Mouse (Mus musculus) right cerebral cortex, postnatal 4 days (tissue): Measurements from ENCODE around the gene Kif18b.

ENCODE experiments used
- DNase-seq: peaks from one replicate; pipeline ENCODE4 v3.0.0-alpha.2; 2022

Kif18b gene

GRCm38 (mm10) chr11:102937529-102938182 lies 12.7 kb upstream of the Kif18b start:
- DNase-seq, result no peak

- DNase-seq, result no peak
Observed at GRCm38 (mm10) chr11:102936272-102936671, 11.3 kb upstream of the Kif18b start.

- no peak for DNase-seq
Observed at GRCm38 (mm10) chr11:102930672-102931071, 5.7 kb upstream of the Kif18b start.

GRCm38 (mm10) chr11:102925351-102925717 lies 410 bp upstream of the Kif18b start:
- DNase-seq, result peak; percentile 19

- DNase-seq, result no peak
Observed at GRCm38 (mm10) chr11:102921491-102921890, 3.4 kb downstream of the Kif18b start.

GRCm38 (mm10) chr11:102918077-102918476 lies 6.8 kb downstream of the Kif18b start:
- DNase-seq, result no peak

- no peak for DNase-seq
Observed at GRCm38 (mm10) chr11:102915380-102915779, 9.5 kb downstream of the Kif18b start.

- no peak for DNase-seq
Observed at GRCm38 (mm10) chr11:102911376-102911775, 13.5 kb downstream of the Kif18b start.

- no peak for DNase-seq
Observed at GRCm38 (mm10) chr11:102903654-102904053, 21.3 kb downstream of the Kif18b start.

GRCm38 (mm10) chr11:102902107-102902506 lies 22.8 kb downstream of the Kif18b start:
- no peak for DNase-seq

GRCm38 (mm10) chr11:102901199-102901598 lies 23.7 kb downstream of the Kif18b start:
- no peak for DNase-seq

- DNase-seq, result peak; percentile 93
Observed at GRCm38 (mm10) chr11:102900763-102901162, 24.2 kb downstream of the Kif18b start, which contains the start of gene Gfap. Gene Gfap, minus strand, starts transcription at chr11:102900912.

GRCm38 (mm10) chr11:102898408-102898807 lies 26.5 kb downstream of the Kif18b start:
- DNase-seq, result peak; percentile 46

GRCm38 (mm10) chr11:102896641-102897040 lies 28.3 kb downstream of the Kif18b start:
- DNase-seq, result no peak

GRCm38 (mm10) chr11:102895779-102896178 lies 29.1 kb downstream of the Kif18b start:
- DNase-seq, result no peak

- DNase-seq, result no peak
Observed at GRCm38 (mm10) chr11:102894716-102895115, 30.2 kb downstream of the Kif18b start.

- DNase-seq, result peak; percentile 44
Observed at GRCm38 (mm10) chr11:102893015-102893651, 31.8 kb downstream of the Kif18b start.

- no peak for DNase-seq
Observed at GRCm38 (mm10) chr11:102890096-102890495, 34.8 kb downstream of the Kif18b start.

- DNase-seq, result no peak
Observed at GRCm38 (mm10) chr11:102888135-102888534, 36.8 kb downstream of the Kif18b start.

GRCm38 (mm10) chr11:102887433-102887832 lies 37.5 kb downstream of the Kif18b start:
- DNase-seq, result no peak

GRCm38 (mm10) chr11:102884616-102885219 lies 40.2 kb downstream of the Kif18b start, which contains the start of gene Fam187a:
Gene Fam187a, plus strand, starts transcription at chr11:102885169.
- no peak for DNase-seq

- no peak for DNase-seq
Observed at GRCm38 (mm10) chr11:102881314-102882198, 43.4 kb downstream of the Kif18b start.
